ENCODE assay signal across 28 mouse cellular contexts in the genomic region with DNA sequence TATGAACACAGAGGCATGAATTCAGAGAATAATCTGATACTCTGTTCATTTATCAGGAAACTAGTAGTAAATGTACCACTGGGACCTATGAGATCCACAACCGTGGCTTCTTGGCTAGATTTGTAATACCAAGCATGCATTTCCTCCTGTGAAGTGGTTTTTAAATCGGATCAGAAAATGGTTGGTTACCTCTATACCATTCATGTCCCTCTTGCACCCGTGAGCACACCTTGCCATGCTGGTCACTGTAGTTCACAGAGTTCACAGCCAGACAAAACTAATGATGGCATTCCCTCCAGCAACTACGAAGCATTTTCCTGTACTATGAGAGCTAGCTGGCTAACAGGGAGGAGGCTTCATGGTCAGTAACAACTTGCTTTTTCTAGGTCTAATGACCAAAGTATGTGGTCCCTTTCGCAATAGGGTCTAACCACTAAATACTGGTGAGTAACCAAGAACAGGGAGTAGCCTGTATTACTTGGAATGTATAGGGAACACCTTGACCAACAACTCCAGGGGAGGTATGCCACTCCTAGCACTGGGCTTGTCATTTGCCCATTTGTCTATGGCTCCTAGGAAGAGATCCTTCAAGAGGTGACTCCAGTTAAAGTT.
DNase-seq lines count a peak whose midpoint lies in the region; ATAC-seq and TF ChIP-seq lines count a peak whose summit lies in the region.
"Had no signal": no experiment of that assay in that cellular context is flagged by ENCODE, and none has a peak within 500 bp of the region (broad histone marks: within the 10 kb centered on the region; RNA-seq: fewer than 3 reads in every experiment).

No protein-coding gene starts in this region.

- peak; percentile 71 for DNase-seq in midbrain, embryonic 11.5 days (ENCODE audit: low spot score, missing footprints)
- DNase-seq in fibroblast of lung, adult 2 months (ENCODE audit: low read depth): peak; percentile 47
- DNase-seq in left cerebral cortex, adult 2 months (ENCODE audit: extremely low spot score in 1 of 2, low spot score in 2 of 2): no peak
- no peak for DNase-seq in urinary bladder, postnatal 25 days (ENCODE audit: low spot score)
- no peak for DNase-seq in urinary bladder, adult 2 months (ENCODE audit: low spot score)
- DNase-seq: adrenal gland, adult 2 months; adrenal gland, postnatal 14 days; B cell, adult 2 months; cerebellum, adult 11 months; cerebellum, adult 2 months; cerebellum, adult 9-11 months; cerebellum, postnatal 25 days; gastrocnemius, postnatal 25 days; heart, postnatal 10 days; heart, postnatal 36 days had no signal

- ATAC-seq in midbrain, embryonic 11.5 days (ENCODE audit: low FRiP score): no peak
- ATAC-seq in midbrain, embryonic 15.5 days (replicated peaks): no peak
- ATAC-seq: CD4-positive, CD25-positive, alpha-beta regulatory T cell, adult 4 months; forebrain, embryonic 15.5 days; hindbrain, embryonic 16.5 days; intestine, embryonic 15.5 days had no signal

- no peak overlapping the region for H3K27ac ChIP-seq in midbrain, embryonic 11.5 days (ENCODE audit: low read depth, low read length)
- no peak overlapping the region for H3K27ac ChIP-seq in midbrain, embryonic 15.5 days
- H3K27ac ChIP-seq in left cerebral cortex, adult 2 months: no peak overlapping the region
- H3K27ac ChIP-seq: embryonic facial prominence, embryonic 12.5 days; embryonic facial prominence, embryonic 15.5 days; forebrain, embryonic 12.5 days; forebrain, embryonic 15.5 days; heart, embryonic 15.5 days; hindbrain, embryonic 10.5 days; hindbrain, embryonic 13.5 days; intestine, embryonic 15.5 days had no signal

- H3ac ChIP-seq in C2C12 (ENCODE audit: control insufficient read depth, insufficient read length, low read depth): no peak overlapping the region

- H3K4me1 ChIP-seq in midbrain, embryonic 11.5 days (ENCODE audit: control insufficient read depth, insufficient read depth, low read length): no peaks in the 10 kb centered on the region
- H3K4me1 ChIP-seq in midbrain, embryonic 15.5 days: 0 out of 2 replicates have a peak, but pooled peaks cover 3% of the 10 kb centered on the region
- H3K4me1 ChIP-seq: embryonic facial prominence, embryonic 12.5 days; embryonic facial prominence, embryonic 15.5 days; forebrain, embryonic 15.5 days; heart, embryonic 12.5 days; heart, embryonic 15.5 days; intestine, embryonic 15.5 days had no signal

- no peaks in the 10 kb centered on the region for H3K79me3 ChIP-seq in C2C12 (ENCODE audit: low read depth)

- no peaks in the 10 kb centered on the region for H3K36me3 ChIP-seq in midbrain, embryonic 11.5 days (ENCODE audit: control insufficient read depth, insufficient read depth, low read length)
- H3K36me3 ChIP-seq in midbrain, embryonic 15.5 days (replicated peaks): no peaks in the 10 kb centered on the region
- no peaks in the 10 kb centered on the region for H3K36me3 ChIP-seq in C2C12 (ENCODE audit: control insufficient read depth, insufficient read depth)
- H3K36me3 ChIP-seq: embryonic facial prominence, embryonic 12.5 days; embryonic facial prominence, embryonic 15.5 days; forebrain, embryonic 12.5 days; forebrain, embryonic 15.5 days; heart, embryonic 12.5 days; heart, embryonic 15.5 days; hindbrain, embryonic 10.5 days; hindbrain, embryonic 13.5 days; intestine, embryonic 15.5 days had no signal

- no peak overlapping the region for H3K4me2 ChIP-seq in midbrain, embryonic 11.5 days
- no peak overlapping the region for H3K4me2 ChIP-seq in midbrain, embryonic 15.5 days
- H3K4me2 ChIP-seq: embryonic facial prominence, embryonic 12.5 days; embryonic facial prominence, embryonic 15.5 days; forebrain, embryonic 12.5 days; forebrain, embryonic 15.5 days; heart, embryonic 12.5 days; heart, embryonic 15.5 days; hindbrain, embryonic 13.5 days; intestine, embryonic 15.5 days had no signal

- intact Hi-C loops in left cerebral cortex, adult 2 months (cut with DNase I): no loop called here

- TF ChIP-seq CTCF in C2C12 (IDR thresholded peaks at IDR 0.05; ENCODE audit: control insufficient read depth, insufficient read depth, insufficient read length): no peak
- TF ChIP-seq CTCF in left cerebral cortex, adult 2 months (IDR thresholded peaks at IDR 0.05): no peak

- H3K4me3 ChIP-seq in midbrain, embryonic 11.5 days (ENCODE audit: low read depth, low read length): no peak overlapping the region
- no peak overlapping the region for H3K4me3 ChIP-seq in midbrain, embryonic 15.5 days
- H3K4me3 ChIP-seq in C2C12 (ENCODE audit: insufficient read depth, poor library complexity, severe bottlenecking): no peak overlapping the region
- no peak overlapping the region for H3K4me3 ChIP-seq in left cerebral cortex, adult 2 months
- H3K4me3 ChIP-seq: embryonic facial prominence, embryonic 12.5 days; embryonic facial prominence, embryonic 15.5 days; forebrain, embryonic 12.5 days; forebrain, embryonic 15.5 days; heart, embryonic 12.5 days; heart, embryonic 15.5 days; hindbrain, embryonic 10.5 days; hindbrain, embryonic 13.5 days; intestine, embryonic 15.5 days had no signal

- H3K9me3 ChIP-seq in midbrain, embryonic 11.5 days (ENCODE audit: control insufficient read depth, low read length): no peaks in the 10 kb centered on the region; the same call in 1 of the 2 replicates
- no peaks in the 10 kb centered on the region for H3K9me3 ChIP-seq in midbrain, embryonic 15.5 days
- H3K9me3 ChIP-seq: embryonic facial prominence, embryonic 12.5 days; embryonic facial prominence, embryonic 15.5 days; forebrain, embryonic 15.5 days; hindbrain, embryonic 13.5 days; intestine, embryonic 15.5 days had no signal

- 92% methylated on average over 5 of the region's 5 CpGs for WGBS in midbrain, embryonic 11.5 days
- WGBS in midbrain, embryonic 15.5 days: 92% methylated on average over 5 of the region's 5 CpGs

- H3K9ac ChIP-seq in midbrain, embryonic 11.5 days (ENCODE audit: low read length): no peak overlapping the region
- H3K9ac ChIP-seq in midbrain, embryonic 15.5 days: no peak overlapping the region
- H3K9ac ChIP-seq: embryonic facial prominence, embryonic 12.5 days; embryonic facial prominence, embryonic 15.5 days; forebrain, embryonic 12.5 days; forebrain, embryonic 15.5 days; heart, embryonic 12.5 days; heart, embryonic 15.5 days; hindbrain, embryonic 13.5 days; intestine, embryonic 15.5 days had no signal

- no peaks in the 10 kb centered on the region for H3K27me3 ChIP-seq in midbrain, embryonic 11.5 days (ENCODE audit: control insufficient read depth, insufficient read depth, low read length)
- no peaks in the 10 kb centered on the region for H3K27me3 ChIP-seq in midbrain, embryonic 15.5 days (replicated peaks)
- H3K27me3 ChIP-seq in C2C12 (ENCODE audit: control insufficient read depth, insufficient read depth, insufficient read length): no peaks in the 10 kb centered on the region
- H3K27me3 ChIP-seq: embryonic facial prominence, embryonic 12.5 days; embryonic facial prominence, embryonic 15.5 days; forebrain, embryonic 12.5 days; forebrain, embryonic 15.5 days; heart, embryonic 12.5 days; heart, embryonic 15.5 days; hindbrain, embryonic 13.5 days; intestine, embryonic 15.5 days had no signal

- H3K79me2 ChIP-seq in C2C12 (ENCODE audit: control insufficient read depth, insufficient read depth): no peaks in the 10 kb centered on the region

TF ChIP-seq in C2C12, 6 proteins besides CTCF, POLR2A, EP300 and RAD21:
- TF ChIP-seq FOSL1 (IDR thresholded peaks at IDR 0.05; ENCODE audit: insufficient read depth, low read length, poor library complexity, severe bottlenecking): no peak
- peak; percentile 90 for TF ChIP-seq CEBPB (IDR thresholded peaks at IDR 0.05; ENCODE audit: low read depth)

Comparison
In these comparisons a context has a peak if more than half of its experiments do, and no peak if none do; other contexts are left out.
1. DNase-seq: peak in midbrain, embryonic 11.5 days (single experiment) and fibroblast of lung, adult 2 months (single experiment); none in left cerebral cortex, adult 2 months (0 of 2), urinary bladder, postnatal 25 days (single experiment) and urinary bladder, adult 2 months (single experiment).